In genomic region chr9:21754003-21754402, GRCm38 (mm10) we compare ENCODE assay signal across 8 mouse cellular contexts. TPM values are rescaled to one million over a fixed set of nuclear protein-coding genes. Genes with fewer than 3 reads are reported as not detected.
DNase-seq lines count a peak whose midpoint lies in the region; ATAC-seq and TF ChIP-seq lines count a peak whose summit lies in the region.

No protein-coding gene starts in this region.

- H3K4me1 ChIP-seq in liver, adult 2 months (ENCODE audit: control insufficient read depth, insufficient read depth, low read length): peaks cover 15% of the 10 kb centered on the region

- no peak overlapping the region for H3K9ac ChIP-seq in liver, adult 2 months (ENCODE audit: low read depth, low read length)

- no peak for TF ChIP-seq POLR2A in liver, adult 2 months (IDR thresholded peaks at IDR 0.05; ENCODE audit: extremely low read depth, insufficient read depth, low read length)

- ATAC-seq in megakaryocyte-erythroid progenitor cell, adult 5-6 weeks (replicated peaks; ENCODE audit: low FRiP score, low TSS enrichment, poor library complexity, severe bottlenecking): no peak
- ATAC-seq in inflammation-experienced regulatory T-cells, adult 6 months: no peak

- peak; percentile 69 for DNase-seq in liver, adult 2 months (ENCODE audit: extremely low read depth, low read depth, low spot score)
- DNase-seq in liver: no peak
- peak; percentile 91 for DNase-seq in fibroblast of lung, adult 2 months (ENCODE audit: low read depth)
- DNase-seq in kidney, adult 11 months: peak; percentile 68
- DNase-seq in ovary, adult 18-20 months (ENCODE audit: low spot score): peak; percentile 84
- DNase-seq in thymus, postnatal 36 days: no peak

- no peaks in the 10 kb centered on the region for H3K79me2 ChIP-seq in liver, adult 2 months (ENCODE audit: control insufficient read depth, insufficient read depth, low read length)

- H3K27ac ChIP-seq in liver, adult 2 months (replicated peaks; ENCODE audit: insufficient read depth, low read depth, low read length): peak overlapping the region; percentile 14; the same call in 1 of the 2 replicates

- peaks cover 5% of the 10 kb centered on the region; the same call in 1 of the 2 replicates for H3K36me3 ChIP-seq in liver, adult 2 months (ENCODE audit: control insufficient read depth, insufficient read depth, low read length)

- no peak for TF ChIP-seq CTCF in liver, adult 2 months (IDR thresholded peaks at IDR 0.05; ENCODE audit: low read depth, low read length)

- no peak overlapping the region for H3K4me3 ChIP-seq in liver, adult 2 months (ENCODE audit: insufficient read depth, low read depth, low read length)

- WGBS in liver, adult 2 months: 44% methylated on average over 2 of the region's 2 CpGs

- H3K27me3 ChIP-seq in liver, adult 2 months (ENCODE audit: control insufficient read depth, insufficient read depth, low read length): no peaks in the 10 kb centered on the region

RNA-seq across cellular contexts. Expression of gene Spc24, which starts 6.1 kb away (rescaled TPM):
- 15.3 and 17.9 TPM in 2 replicates for total RNA-seq in liver, adult 2 months (2014; rRNA removed)
- 11.6 and 14.4 TPM in 2 replicates for polyA plus RNA-seq in liver, adult 2 months (2012; rRNA removed)
- 49.0 and 79.0 TPM in 2 replicates for total RNA-seq in megakaryocyte-erythroid progenitor cell, adult 5-6 weeks (2014; fragmentation: Nextera tagmentation)
- total RNA-seq in megakaryocyte-erythroid progenitor cell, adult 5-6 weeks (2017): 77.1 and 107 TPM in 2 replicates
- 10 to 100 TPM in 1 of 3 experiments, 1 to 10 TPM in 2; 5.5 to 54.9 (median 8.6) TPM for polyA plus RNA-seq in inflammation-experienced regulatory T-cells, adult 6 months (2017; shearing (Covaris generic))

RNA-seq across cellular contexts. Expression of gene Ldlr, which starts 30.7 kb away (rescaled TPM):
- 61.4 and 82.8 TPM in 2 replicates for total RNA-seq in liver, adult 2 months (2014; rRNA removed)
- polyA plus RNA-seq in liver, adult 2 months (2012; rRNA removed): 105 and 116 TPM in 2 replicates
- total RNA-seq in megakaryocyte-erythroid progenitor cell, adult 5-6 weeks (2014; fragmentation: Nextera tagmentation): 8.4 and 14.8 TPM in 2 replicates
- 11.5 and 13.9 TPM in 2 replicates for total RNA-seq in megakaryocyte-erythroid progenitor cell, adult 5-6 weeks (2017)
- polyA plus RNA-seq in inflammation-experienced regulatory T-cells, adult 6 months (2017; shearing (Covaris generic)): 10 to 100 TPM in 2 of 3 experiments, 1 to 10 TPM in 1; 9.2 to 21.2 (median 14.6) TPM

RNA-seq across cellular contexts. Expression of gene Kank2, which starts 44.5 kb away (rescaled TPM):
- total RNA-seq in liver, adult 2 months (2014; rRNA removed): 12.8 and 20.7 TPM in 2 replicates
- polyA plus RNA-seq in liver, adult 2 months (2012; rRNA removed): 27.2 and 34.5 TPM in 2 replicates
- total RNA-seq in megakaryocyte-erythroid progenitor cell, adult 5-6 weeks (2014; fragmentation: Nextera tagmentation): 0.61 TPM in 1 of 2 replicates, not detected in the other
- 0.23 TPM in 1 of 2 replicates, not detected in the other for total RNA-seq in megakaryocyte-erythroid progenitor cell, adult 5-6 weeks (2017)
- not detected for polyA plus RNA-seq in inflammation-experienced regulatory T-cells, adult 6 months (2017; shearing (Covaris generic))

Comparison
In these comparisons a context has a peak if more than half of its experiments do, and no peak if none do; other contexts are left out.
1. DNase-seq: peak in liver, adult 2 months (single experiment), fibroblast of lung, adult 2 months (single experiment), kidney, adult 11 months (single experiment) and ovary, adult 18-20 months (single experiment); none in liver (single experiment) and thymus, postnatal 36 days (0 of 2).